Mouse (Mus musculus) intestine, embryonic 15.5 days (tissue): ENCODE results near the gene Mup3. TPM values are rescaled to one million over a fixed set of nuclear protein-coding genes. Genes with fewer than 3 reads are reported as not detected.
"Not testable (repeated sequence)": the region's sequence is repeated elsewhere in the genome, so short reads cannot be mapped to it uniquely, and the experiment has no call there.

Experiments
- ATAC-seq: fragments of 200-750 bp; cut with Nextera tagmentation; 2 replicates; pipeline ENCODE4 v1.8.0; 2017; ENCODE audit warnings: moderate TSS enrichment, moderate library complexity
- H3K27ac ChIP-seq: fragments of 300-500 bp; sonication (generic); 2 replicates; pipeline ENCODE4 v1.5.1; 2015; ENCODE audit warnings: mild to moderate bottlenecking, inconsistent platforms
- H3K27me3 ChIP-seq: fragments of 300-500 bp; sonication (generic); replicated peaks from 2 replicates; pipeline ENCODE4 v1.6.1; 2015; ENCODE audit warnings: inconsistent platforms
- H3K36me3 ChIP-seq: fragments of 300-500 bp; sonication (generic); 2 replicates; pipeline ENCODE4 v1.6.1; 2015; ENCODE audit warnings: inconsistent platforms
- H3K4me1 ChIP-seq: fragments of 300-500 bp; sonication (generic); replicated peaks from 2 replicates; pipeline ENCODE4 v1.6.1; 2015; ENCODE audit warnings: inconsistent platforms
- H3K4me2 ChIP-seq: fragments of 300-500 bp; sonication (generic); replicated peaks from 2 replicates; pipeline ENCODE4 v1.6.1; 2015; ENCODE audit warnings: mild to moderate bottlenecking, inconsistent platforms
- H3K4me3 ChIP-seq: fragments of 300-500 bp; sonication (generic); replicated peaks from 2 replicates; pipeline ENCODE4 v1.5.1; 2015; ENCODE audit warnings: inconsistent platforms
- H3K9ac ChIP-seq: fragments of 300-500 bp; sonication (generic); 2 replicates; pipeline ENCODE4 v1.6.1; 2015; ENCODE audit warnings: inconsistent platforms
- H3K9me3 ChIP-seq: fragments of 300-500 bp; sonication (generic); 2 replicates; pipeline ENCODE4 v1.6.1; 2016; ENCODE audit warnings: inconsistent platforms
- WGBS: fragments of 180-500 bp; shearing (Covaris S2); methylation state at CpG from one replicate; pipeline ENCODE4 v1.1.7; 2015; 5-methylcytosine and 5-hydroxymethylcytosine counted together
- polyA plus RNA-seq: library from polyadenylated mRNA; unstranded; fragments of >200 nt; fragmentation: Nextera tagmentation; extraction: Ambion mirVana; gene quantifications from 2 replicates; pipeline ENCODE4 v1.2.1, GENCODE M21; 2015

The Mup3 gene
- polyA plus RNA-seq: not detected in 2 replicates

DNA sequence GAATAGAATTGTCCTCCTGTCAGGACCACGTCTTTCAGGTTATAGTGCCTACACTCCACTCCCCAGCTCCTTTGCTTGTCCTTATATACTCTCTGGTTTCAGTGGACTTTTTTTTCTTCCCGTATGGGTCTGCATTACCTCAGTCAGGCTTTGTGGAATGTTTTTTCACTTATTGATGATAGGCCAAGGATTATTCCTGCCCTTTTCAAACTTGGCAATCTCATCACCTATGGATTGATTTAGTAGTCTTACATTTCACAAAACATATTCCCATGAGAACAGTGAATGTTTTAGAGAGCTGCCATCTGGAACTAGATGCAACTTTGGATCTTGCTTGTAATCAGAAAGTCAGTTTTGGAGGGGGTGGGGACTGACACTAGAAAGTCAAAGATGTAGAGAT, at the start of gene Mup3:
TSS of gene Mup3 (minus strand) at position 102 of the 400 bp plus-strand sequence.
- no peak for ATAC-seq
- Histone ChIP-seq H3K27me3 (no peaks in the 10 kb centered on the region), H3K9ac (no peak within 1 kb of the TSS), H3K4me1 (no peaks in the 10 kb centered on the region), H3K9me3 (no peaks in the 10 kb centered on the region), H3K27ac (no peak within 1 kb of the TSS), H3K4me2 (no peak within 1 kb of the TSS), H3K36me3 (no peaks in the 10 kb centered on the region), H3K4me3 (no peak within 1 kb of the TSS)
- 81% methylated on average over 2 of the region's 2 CpGs for WGBS

DNA sequence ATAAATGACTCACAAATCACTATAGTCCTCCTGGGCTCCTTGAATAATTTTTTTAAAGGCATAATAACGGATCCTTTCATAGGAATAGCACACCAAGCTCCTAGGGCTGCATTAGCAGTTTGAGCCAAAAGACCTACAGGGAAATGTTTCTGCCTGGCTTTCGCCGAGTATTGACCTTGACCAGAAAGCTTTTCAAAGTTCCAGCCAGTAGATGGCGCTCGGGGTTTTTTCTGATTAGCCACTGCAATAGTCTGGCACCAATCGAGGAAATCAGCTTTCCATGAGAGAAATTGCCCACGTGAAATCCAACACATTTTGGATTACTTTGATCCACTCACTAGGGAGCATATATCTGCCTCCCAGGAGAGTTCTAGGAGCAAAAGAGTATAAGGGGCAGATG, 46.6 kb upstream of the Mup3 start:
- 65% methylated on average over 7 of the region's 7 CpGs for WGBS
- H3K27me3 ChIP-seq: no peaks in the 10 kb centered on the region
- no peaks in the 10 kb centered on the region for H3K36me3 ChIP-seq
- ATAC-seq: no peak
- no peak overlapping the region for H3K9ac ChIP-seq
- no peak overlapping the region for H3K4me3 ChIP-seq
- H3K27ac ChIP-seq: no peak overlapping the region
- no peaks in the 10 kb centered on the region for H3K4me1 ChIP-seq
- H3K4me2 ChIP-seq: no peak overlapping the region
- 0 out of 2 replicates have a peak, but pooled peaks cover 4% of the 10 kb centered on the region for H3K9me3 ChIP-seq

DNA sequence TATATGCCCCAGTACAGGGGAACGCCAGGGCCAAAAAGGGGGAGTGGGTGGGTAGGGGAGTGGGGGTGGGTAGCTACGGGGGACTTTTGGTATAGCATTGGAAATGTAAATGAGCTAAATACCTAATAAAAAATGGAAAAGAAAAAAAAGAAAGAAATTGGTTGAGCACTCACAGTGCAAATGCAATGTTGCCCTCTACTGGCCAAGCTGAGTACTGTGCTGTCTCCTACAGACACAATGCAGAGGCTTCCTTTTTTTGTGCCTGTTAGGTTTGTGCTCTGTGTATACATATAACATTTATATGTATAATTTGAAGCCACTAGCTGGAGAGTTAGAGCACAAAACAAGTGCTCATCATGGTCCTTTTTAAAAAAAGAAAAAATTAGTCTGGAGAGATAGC, 16.2 kb upstream of the Mup3 start:
- not testable (repeated sequence) for ATAC-seq, H3K4me2 ChIP-seq, H3K36me3 ChIP-seq, H3K27me3 ChIP-seq, H3K4me3 ChIP-seq, H3K4me1 ChIP-seq, H3K27ac ChIP-seq, H3K9me3 ChIP-seq, H3K9ac ChIP-seq
- 78% methylated on average over 2 of the region's 2 CpGs for WGBS

DNA sequence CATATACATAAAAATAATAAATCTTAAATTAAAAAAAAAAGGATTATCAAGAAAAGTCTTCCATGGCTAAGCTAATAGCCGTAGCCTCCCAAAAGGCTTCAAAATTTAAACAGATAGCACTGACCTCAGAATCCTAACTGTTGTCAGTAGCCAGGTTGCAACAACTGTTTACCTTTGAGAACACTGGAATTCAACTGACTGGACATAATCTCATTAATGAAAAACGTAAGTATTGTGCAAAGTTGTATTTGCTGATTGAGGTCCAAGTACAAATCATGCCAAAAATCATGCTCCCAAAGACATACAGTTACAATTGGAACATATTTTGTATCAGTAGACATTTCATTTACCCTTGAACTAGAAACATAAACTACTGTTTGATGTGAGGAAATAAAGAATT, 811 bp upstream of the Mup3 start:
- H3K9ac ChIP-seq: no peak overlapping the region
- H3K4me3 ChIP-seq: no peak overlapping the region
- H3K4me1 ChIP-seq: no peaks in the 10 kb centered on the region
- 84% methylated on average over 2 of the region's 2 CpGs for WGBS
- no peak for ATAC-seq
- H3K4me2 ChIP-seq: no peak overlapping the region
- no peaks in the 10 kb centered on the region for H3K9me3 ChIP-seq
- no peaks in the 10 kb centered on the region for H3K36me3 ChIP-seq
- no peaks in the 10 kb centered on the region for H3K27me3 ChIP-seq
- no peak overlapping the region for H3K27ac ChIP-seq

DNA sequence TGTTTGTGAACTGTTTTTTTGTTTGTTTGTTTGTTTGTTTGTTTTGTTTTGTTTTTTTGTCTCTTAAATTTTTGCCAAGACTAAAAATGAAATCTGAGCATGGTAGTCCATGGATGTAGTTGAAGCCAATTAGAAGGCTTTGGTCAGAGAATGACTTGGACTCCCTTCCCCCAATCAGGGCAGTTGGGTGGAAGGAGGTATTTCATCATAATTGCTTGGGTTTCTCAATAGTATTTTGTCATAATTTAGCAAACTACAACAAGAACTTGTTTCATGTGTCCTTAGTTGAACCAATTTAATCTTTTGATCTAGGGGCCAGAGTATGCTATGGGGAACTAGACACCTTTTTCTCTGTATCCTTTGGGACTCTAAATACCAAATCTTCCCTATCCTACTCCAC, 4.4 kb downstream of the Mup3 start:
- H3K27me3 ChIP-seq: no peaks in the 10 kb centered on the region
- H3K9me3 ChIP-seq: no peaks in the 10 kb centered on the region
- ATAC-seq: no peak
- no peaks in the 10 kb centered on the region for H3K36me3 ChIP-seq
- no peak overlapping the region for H3K27ac ChIP-seq
- H3K4me3 ChIP-seq: no peak overlapping the region
- H3K4me1 ChIP-seq: no peaks in the 10 kb centered on the region
- H3K9ac ChIP-seq: no peak overlapping the region
- no peak overlapping the region for H3K4me2 ChIP-seq

DNA sequence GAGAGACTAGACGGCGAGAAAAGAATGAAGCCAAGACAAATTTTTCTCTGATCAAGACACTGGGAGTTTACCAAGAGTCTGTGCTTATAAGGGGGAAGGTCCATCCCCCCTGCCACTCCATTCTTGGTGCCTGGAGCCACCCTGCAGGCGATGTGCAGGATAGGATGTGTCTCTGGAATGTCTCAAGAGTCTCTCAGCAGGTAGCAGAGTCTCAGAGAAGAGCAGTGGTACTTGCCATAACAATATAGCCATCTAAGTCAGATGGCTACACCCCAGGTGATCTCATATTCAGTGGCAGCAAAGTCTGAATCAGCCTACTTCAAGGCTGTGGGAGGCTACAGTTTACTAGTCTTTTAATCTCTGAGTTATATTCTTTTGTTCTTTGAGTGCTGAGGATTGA, 12.0 kb downstream of the Mup3 start:
- no peak overlapping the region for H3K9ac ChIP-seq
- H3K4me2 ChIP-seq: no peak overlapping the region
- no peak overlapping the region for H3K4me3 ChIP-seq
- no peaks in the 10 kb centered on the region for H3K27me3 ChIP-seq
- no peaks in the 10 kb centered on the region for H3K4me1 ChIP-seq
- ATAC-seq: no peak
- H3K9me3 ChIP-seq: no peaks in the 10 kb centered on the region
- H3K36me3 ChIP-seq: no peaks in the 10 kb centered on the region
- no peak overlapping the region for H3K27ac ChIP-seq
- WGBS: 51% methylated on average over 3 of the region's 3 CpGs

DNA sequence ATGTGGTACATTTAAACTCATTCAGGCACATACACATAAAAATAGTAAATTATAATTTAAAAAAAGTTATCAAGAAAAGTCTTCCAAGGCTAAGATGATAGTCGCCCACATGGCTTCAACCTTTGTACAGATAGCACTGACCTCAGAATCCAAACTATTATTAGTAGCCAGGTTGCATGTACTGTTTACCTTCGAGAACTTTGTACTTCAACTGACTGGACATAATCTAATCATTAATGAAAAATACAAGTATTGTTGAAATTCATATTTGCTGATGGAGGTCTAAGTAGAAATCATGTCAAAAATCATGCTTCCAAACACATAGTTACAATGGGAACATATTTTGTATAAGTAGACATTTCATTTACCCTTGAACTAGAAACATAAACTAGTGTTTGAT, 32.4 kb downstream of the Mup3 start:
- not testable (repeated sequence) for H3K4me3 ChIP-seq, H3K36me3 ChIP-seq, H3K4me2 ChIP-seq, H3K27me3 ChIP-seq, H3K9me3 ChIP-seq, H3K27ac ChIP-seq, H3K4me1 ChIP-seq, ATAC-seq, H3K9ac ChIP-seq
- WGBS: 74% methylated on average over 2 of the region's 2 CpGs

DNA sequence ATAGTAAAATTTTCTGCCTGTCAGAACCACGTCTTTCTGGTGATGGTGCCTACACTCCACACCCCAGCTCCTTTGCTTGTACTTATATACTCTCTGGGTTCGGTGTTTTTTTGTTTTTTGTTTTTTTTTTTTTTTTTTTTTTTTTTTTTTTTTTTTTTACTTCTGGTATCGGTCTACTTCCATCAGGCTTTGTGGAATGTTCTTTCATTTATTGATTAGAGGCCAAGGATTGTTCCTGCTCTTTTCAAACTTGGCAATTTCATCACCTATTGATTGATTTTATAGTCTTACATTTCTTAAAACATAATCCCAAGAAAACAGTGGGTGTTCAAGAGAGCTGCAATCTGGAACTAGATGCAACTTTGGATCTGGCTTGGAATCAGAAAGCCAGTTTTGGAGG, 33.1 kb downstream of the Mup3 start, which contains the start of gene Mup20:
TSS of gene Mup20 (minus strand) at position 101 of the 400 bp plus-strand sequence.
- 63% methylated on average over 3 of the region's 3 CpGs for WGBS
- not testable (repeated sequence) for H3K4me2 ChIP-seq, H3K27me3 ChIP-seq, H3K4me3 ChIP-seq, H3K9ac ChIP-seq, H3K9me3 ChIP-seq, ATAC-seq, H3K36me3 ChIP-seq, H3K27ac ChIP-seq, H3K4me1 ChIP-seq

Other genes with a start within 250 kb of the Mup3 start
- gene Mup20, start 33.2 kb downstream of the Mup3 start, polyA plus RNA-seq: not detected in 2 replicates
- gene Mup21, start 63.5 kb upstream of the Mup3 start, polyA plus RNA-seq: not detected in 2 replicates
- 6.0 and 6.9 TPM in 2 replicates for gene Zfp37, start 143.7 kb upstream of the Mup3 start, polyA plus RNA-seq
- 17.0 and 19.9 TPM in 2 replicates for gene Slc31a2, start 175.2 kb upstream of the Mup3 start, polyA plus RNA-seq